Mouse (Mus musculus) Patski (cell line): ENCODE data around the gene Sytl1. TPM values are rescaled to one million over a fixed set of nuclear protein-coding genes. Genes with fewer than 3 reads are reported as not detected.

Source experiments
- ATAC-seq: fragments of 100-300 bp; one replicate; pipeline ENCODE4 v1.8.0; 2021
- CTCF ChIA-PET: fragments of 350-600 bp; sonication (Branson Sonifier 250); formaldehyde crosslinking; loops from one replicate; lab custom pipeline; 2022; ENCODE audit warnings: inconsistent platforms; lab: Charles Lee
- POLR2A ChIA-PET: fragments of 350-600 bp; sonication (Branson Sonifier 250); formaldehyde crosslinking; loops from one replicate; lab custom pipeline; 2022; ENCODE audit warnings: antibody characterized with exemption, inconsistent platforms; lab: Charles Lee
- DNase-seq: peaks from one replicate; pipeline ENCODE4 v3.0.0-alpha.2; 2011; ENCODE audit warnings: low read depth, low spot score
- H3K27me3 ChIP-seq: fragments of 371-371 bp; one replicate; pipeline ENCODE4 v1.5.1; 2021
- CTCF ChIP-seq: fragments of 100-300 bp; IDR thresholded peaks from one replicate; pipeline ENCODE4 v1.5.1; 2021
- in situ Hi-C: fragments of 300-500 bp; cut with MboI; formaldehyde crosslinking; loops from 3 replicates; pipeline ENCODE4 v1.11.1; 2018; ENCODE audit warnings: low pct_unique_long_range_greater_than_20kb, mixed read lengths
- polyA plus RNA-seq: library from polyadenylated mRNA; unstranded; gene quantifications from one replicate; pipeline ENCODE4 v1.2.3, GENCODE M21; 2021

Sytl1 gene
- 0.15 TPM for polyA plus RNA-seq

GRCm38 (mm10) chr4:133262882-133263281 is at the start of gene Sytl1:
Gene Sytl1 (minus strand): TSS chr4:133263113.
- in situ Hi-C loops, result no loop called here
- CTCF ChIA-PET, result no interaction called here

GRCm38 (mm10) chr4:133309948-133310347 is 47.0 kb upstream of the Sytl1 start:
- ChIA-PET CTCF (interaction anchor here (1.1 kb wide), 1 partner anchor 8 kb away, joined by 3 read pairs; no protein-coding TSS in a partner anchor), POLR2A (interaction anchor here (0.5 kb wide), 1 partner anchor 45 kb away, joined by 3 read pairs; no protein-coding TSS in a partner anchor)
- ATAC-seq, result no peak
- peak; percentile 26 for TF ChIP-seq CTCF
- H3K27me3 ChIP-seq, result no peaks in the 10 kb centered on the region
- in situ Hi-C loops, result no loop called here
- DNase-seq, result no peak

More at GRCm38 (mm10) chr4:133262882-133263281, at the start of gene Sytl1:
- DNase-seq (no peak), ATAC-seq (no peak)
- no peaks in the 10 kb centered on the region for H3K27me3 ChIP-seq
- TF ChIP-seq CTCF, result no peak
- POLR2A ChIA-PET, result interaction anchor here (1.2 kb wide), 1 partner anchor 8 kb away, joined by 3 read pairs; no protein-coding TSS in a partner anchor

- TF ChIP-seq CTCF, result peak; percentile 20
- DNase-seq (no peak), ATAC-seq (no peak)
- in situ Hi-C loops, result no loop called here
- ChIA-PET POLR2A (no interaction called here), CTCF (no interaction called here)
- H3K27me3 ChIP-seq, result no peaks in the 10 kb centered on the region
Observed at GRCm38 (mm10) chr4:133307331-133307730, 44.4 kb upstream of the Sytl1 start.

- in situ Hi-C loops, result no loop called here
- CTCF ChIA-PET, result no interaction called here
- POLR2A ChIA-PET, result interaction anchor here (0.6 kb wide), 2 partner anchors 27 to 580 kb away, joined by 3 to 4 read pairs; no protein-coding TSS in a partner anchor
Observed at GRCm38 (mm10) chr4:133305825-133306224, 42.9 kb upstream of the Sytl1 start.

GRCm38 (mm10) chr4:133304770-133305169 is 41.9 kb upstream of the Sytl1 start:
- CTCF ChIA-PET, result no interaction called here
- TF ChIP-seq CTCF, result no peak

More at GRCm38 (mm10) chr4:133305825-133306224, 42.9 kb upstream of the Sytl1 start:
- no peaks in the 10 kb centered on the region for H3K27me3 ChIP-seq
- ATAC-seq (no peak), DNase-seq (no peak)
- TF ChIP-seq CTCF, result no peak

GRCm38 (mm10) chr4:133302668-133303067 is 39.8 kb upstream of the Sytl1 start:
- in situ Hi-C loops, result loop anchor here (5.0 kb wide), 2 partner anchors 70 to 295 kb away; no protein-coding TSS in a partner anchor
- POLR2A ChIA-PET, result no interaction called here
- no peak for DNase-seq
- no peak for TF ChIP-seq CTCF
- no peak for ATAC-seq
- no peaks in the 10 kb centered on the region for H3K27me3 ChIP-seq
- CTCF ChIA-PET, result interaction anchor here (0.9 to 2.4 kb wide), 3 partner anchors 11 to 25 kb away, joined by 4 to 8 read pairs (median 6); no protein-coding TSS in a partner anchor

More at GRCm38 (mm10) chr4:133304770-133305169, 41.9 kb upstream of the Sytl1 start:
- ATAC-seq, result no peak
- DNase-seq, result no peak
- in situ Hi-C loops, result loop anchor here (5.0 kb wide), 2 partner anchors 72 to 297 kb away; no protein-coding TSS in a partner anchor
- POLR2A ChIA-PET, result no interaction called here
- H3K27me3 ChIP-seq, result no peaks in the 10 kb centered on the region

- ChIA-PET POLR2A (no interaction called here), CTCF (interaction anchor here (0.9 to 2.4 kb wide), 7 partner anchors 9 to 101 kb away, joined by 3 to 8 read pairs (median 4); no protein-coding TSS in a partner anchor)
- ATAC-seq (peak; percentile 62), DNase-seq (no peak)
- in situ Hi-C loops, result loop anchor here (5.0 kb wide), 2 partner anchors 70 to 295 kb away; no protein-coding TSS in a partner anchor
- H3K27me3 ChIP-seq, result no peaks in the 10 kb centered on the region
- no peak for TF ChIP-seq CTCF
Observed at GRCm38 (mm10) chr4:133301802-133302201, 38.9 kb upstream of the Sytl1 start.

GRCm38 (mm10) chr4:133300421-133300820 is 37.5 kb upstream of the Sytl1 start:
- POLR2A ChIA-PET, result no interaction called here
- ATAC-seq, result no peak

GRCm38 (mm10) chr4:133299701-133300100 is 36.8 kb upstream of the Sytl1 start:
- CTCF ChIA-PET, result interaction anchor here (0.8 to 1.9 kb wide), 4 partner anchors 12 to 152 kb away, joined by 3 to 5 read pairs (median 3); no protein-coding TSS in a partner anchor
- no peak for TF ChIP-seq CTCF

More at GRCm38 (mm10) chr4:133300421-133300820, 37.5 kb upstream of the Sytl1 start:
- CTCF ChIA-PET, result interaction anchor here (1.4 to 1.9 kb wide), 2 partner anchors 11 to 92 kb away, joined by 3 to 5 read pairs; no protein-coding TSS in a partner anchor
- H3K27me3 ChIP-seq, result no peaks in the 10 kb centered on the region
- in situ Hi-C loops, result loop anchor here (5.0 kb wide), 2 partner anchors 68 to 293 kb away; no protein-coding TSS in a partner anchor
- TF ChIP-seq CTCF, result no peak
- no peak for DNase-seq

GRCm38 (mm10) chr4:133298516-133299365 is 35.8 kb upstream of the Sytl1 start:
- no peak for TF ChIP-seq CTCF
- ChIA-PET CTCF (interaction anchor here (0.8 to 2.7 kb wide), 9 partner anchors 12 to 290 kb away, joined by 3 to 9 read pairs (median 4); no protein-coding TSS in a partner anchor), POLR2A (interaction anchor here (0.9 kb wide), 1 partner anchor 205 kb away, joined by 3 read pairs; no protein-coding TSS in a partner anchor)
- no peaks in the 10 kb centered on the region for H3K27me3 ChIP-seq
- in situ Hi-C loops, result no loop called here
- ATAC-seq (no peak), DNase-seq (no peak)

More at GRCm38 (mm10) chr4:133299701-133300100, 36.8 kb upstream of the Sytl1 start:
- H3K27me3 ChIP-seq, result no peaks in the 10 kb centered on the region
- no peak for DNase-seq
- in situ Hi-C loops, result loop anchor here (5.0 kb wide), 2 partner anchors 67 to 292 kb away; no protein-coding TSS in a partner anchor
- no peak for ATAC-seq
- POLR2A ChIA-PET, result no interaction called here
